Mouse (Mus musculus): ENCODE data around the gene Wipf3.

- no peak for TF ChIP-seq POLR2A (IDR thresholded peaks at IDR 0.05; ENCODE audit: low read depth, low read length)
- no peak for TF ChIP-seq CTCF (conservative IDR thresholded peaks at IDR 0.05; ENCODE audit: insufficient read depth, insufficient read length, low read depth, low read length)
Measured at GRCm38 (mm10) chr6:54538773-54539173, 109.4 kb downstream of the Wipf3 start.
